Mouse (Mus musculus) C3H10T1/2 (cell line): ENCODE results near the gene Ccdc107. TPM values are rescaled to one million over a fixed set of nuclear protein-coding genes. Genes with fewer than 3 reads are reported as not detected.

Experiments
- polyA plus RNA-seq, 2 experiments: library from polyadenylated mRNA; unstranded; fragments of >200 nt; fragmentation: generic; extraction: Trizol; gene quantifications; one replicate each; pipeline ENCODE4 v1.2.1; 2012; ENCODE audit warnings: missing spikeins in 2 of 2

Gene Ccdc107
- polyA plus RNA-seq: 100 to 1,000 TPM; 103 to 155 TPM

DNA sequence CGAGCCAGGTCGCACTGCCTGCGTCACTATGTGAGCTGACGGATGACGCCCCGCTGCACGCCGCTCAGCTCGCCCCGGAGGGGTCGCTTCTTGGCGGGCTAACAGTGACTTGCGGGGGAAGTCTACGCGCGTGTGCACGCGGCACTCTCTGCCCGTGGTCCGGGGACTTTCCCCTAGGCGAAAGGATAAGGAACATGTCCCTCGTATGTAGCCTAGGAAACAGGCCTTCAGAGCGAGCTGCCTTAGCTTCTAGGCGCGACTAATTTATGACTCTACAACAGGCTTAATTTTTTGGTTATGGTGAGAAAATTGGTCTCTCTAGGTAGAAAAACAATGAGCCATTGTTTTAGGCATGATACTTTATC lies at the start of gene Ccdc107:
Gene Ccdc107 (plus strand): TSS at position 80 of the 365 bp plus-strand sequence.

DNA sequence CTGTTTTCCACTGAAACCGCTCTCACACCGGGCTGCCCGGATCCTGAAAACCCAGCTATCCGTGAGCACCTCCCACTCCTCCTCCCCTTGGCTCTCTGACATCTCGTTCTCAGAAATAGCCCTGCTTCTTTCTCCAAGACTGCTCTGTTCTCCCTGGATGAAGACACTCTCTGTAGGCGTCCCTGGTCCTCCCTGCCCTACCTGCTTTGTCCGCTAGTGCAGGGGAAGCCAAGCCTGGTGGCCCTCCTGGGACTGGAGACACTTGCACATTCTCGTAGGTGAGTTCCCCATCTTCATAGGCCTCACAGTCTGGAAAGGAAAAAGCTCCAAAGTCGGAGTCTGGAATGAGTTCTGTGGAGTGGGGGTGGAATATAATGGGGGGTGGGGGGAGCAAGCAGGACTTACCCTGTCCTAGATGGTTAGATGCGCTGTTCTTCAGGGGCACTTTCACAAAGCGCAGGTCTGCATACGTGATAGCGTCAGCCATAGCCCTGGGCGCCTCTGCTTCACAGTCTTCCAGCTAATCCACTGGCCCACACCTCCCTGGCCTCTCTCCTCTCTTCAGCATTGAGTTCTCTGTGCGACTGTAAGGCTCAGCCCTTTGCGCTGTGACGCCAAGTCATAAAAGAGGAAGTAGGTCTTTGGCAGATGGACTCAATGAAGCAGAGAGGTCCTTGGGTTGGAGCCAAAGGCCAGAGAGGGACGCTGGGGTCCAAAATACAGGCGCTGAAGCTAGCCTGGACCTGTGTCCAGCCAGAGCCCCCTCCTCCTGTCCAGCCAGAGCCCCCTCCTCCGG lies 38.5 kb upstream of the Ccdc107 start, which contains the start of gene Cd72:
Gene Cd72 (minus strand): TSS at position 588 of the 796 bp plus-strand sequence.

DNA sequence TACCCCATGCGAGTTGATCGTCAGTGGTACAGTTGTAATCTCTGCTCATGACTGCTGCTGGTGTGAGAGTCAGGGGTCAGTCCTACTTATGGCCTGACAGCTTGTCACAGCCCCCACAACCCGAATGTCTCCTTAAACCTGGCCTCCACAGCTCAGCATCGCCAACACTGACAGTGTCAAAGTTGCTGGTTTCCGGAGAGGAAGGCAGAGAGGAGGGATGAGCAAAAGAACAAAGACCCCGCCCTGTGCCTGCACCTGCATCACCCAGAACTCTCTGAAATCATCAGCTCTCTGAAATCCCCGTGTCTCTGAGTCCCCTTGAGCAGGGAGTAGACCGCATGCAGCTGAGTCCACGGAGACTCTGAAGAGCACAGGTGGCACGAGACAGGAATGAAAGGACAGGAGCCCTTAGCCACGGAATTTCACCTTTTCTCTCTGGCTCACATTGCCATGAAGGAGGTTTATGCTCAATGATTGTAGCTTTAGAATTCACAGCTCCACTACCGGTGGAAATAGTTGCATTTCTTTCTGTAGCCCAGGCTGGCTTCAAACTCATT lies 9.1 kb upstream of the Ccdc107 start, which contains the start of gene Sit1:
Gene Sit1 (minus strand): TSS at position 200 of the 557 bp plus-strand sequence.

DNA sequence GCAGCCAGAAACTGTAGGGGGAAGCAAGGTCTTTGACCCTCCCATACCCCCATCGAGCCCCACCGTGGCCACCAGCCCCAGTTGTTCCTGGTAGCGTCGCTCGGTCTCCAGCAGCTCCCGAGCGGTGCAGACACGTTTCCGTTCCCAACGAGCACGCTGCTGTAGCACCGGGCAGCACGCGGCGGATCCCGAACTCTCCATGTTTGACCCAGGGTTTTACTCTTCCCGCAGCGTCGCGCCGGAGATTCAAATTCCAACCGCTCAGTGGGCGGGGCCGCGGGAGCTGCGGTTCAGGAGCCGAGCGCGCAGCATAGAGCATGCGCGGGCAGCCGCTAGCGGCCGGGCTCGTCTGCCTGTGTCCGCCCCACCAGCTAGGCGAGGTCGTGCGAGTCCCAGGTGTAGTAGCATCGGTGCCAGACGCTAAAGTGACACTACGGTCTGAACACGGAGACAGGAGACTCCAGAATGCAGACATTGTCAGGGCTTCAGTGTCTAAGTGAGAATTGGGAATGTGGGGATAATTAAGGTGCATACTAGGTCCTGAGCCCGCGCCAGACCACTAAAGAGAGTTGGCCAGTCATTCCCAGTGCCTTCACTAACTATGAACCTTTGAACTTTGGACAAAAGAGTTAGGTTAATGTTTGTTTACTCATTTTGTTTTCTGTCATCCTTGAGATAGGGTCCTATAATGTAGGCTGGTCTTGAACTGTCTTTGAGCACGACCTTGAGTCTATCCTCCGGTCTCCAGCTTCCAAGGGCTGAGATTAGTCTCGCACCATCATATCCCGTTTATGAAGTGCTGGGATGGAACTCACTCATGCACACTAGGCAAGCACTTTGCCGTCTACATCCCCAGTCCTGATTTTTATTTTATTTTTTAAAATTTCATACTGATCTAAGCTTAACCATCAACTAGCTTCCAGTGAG lies 7.0 kb downstream of the Ccdc107 start, which contains the start of gene Arhgef39:
Gene Arhgef39 (minus strand): TSS at position 289 of the 927 bp plus-strand sequence.

DNA sequence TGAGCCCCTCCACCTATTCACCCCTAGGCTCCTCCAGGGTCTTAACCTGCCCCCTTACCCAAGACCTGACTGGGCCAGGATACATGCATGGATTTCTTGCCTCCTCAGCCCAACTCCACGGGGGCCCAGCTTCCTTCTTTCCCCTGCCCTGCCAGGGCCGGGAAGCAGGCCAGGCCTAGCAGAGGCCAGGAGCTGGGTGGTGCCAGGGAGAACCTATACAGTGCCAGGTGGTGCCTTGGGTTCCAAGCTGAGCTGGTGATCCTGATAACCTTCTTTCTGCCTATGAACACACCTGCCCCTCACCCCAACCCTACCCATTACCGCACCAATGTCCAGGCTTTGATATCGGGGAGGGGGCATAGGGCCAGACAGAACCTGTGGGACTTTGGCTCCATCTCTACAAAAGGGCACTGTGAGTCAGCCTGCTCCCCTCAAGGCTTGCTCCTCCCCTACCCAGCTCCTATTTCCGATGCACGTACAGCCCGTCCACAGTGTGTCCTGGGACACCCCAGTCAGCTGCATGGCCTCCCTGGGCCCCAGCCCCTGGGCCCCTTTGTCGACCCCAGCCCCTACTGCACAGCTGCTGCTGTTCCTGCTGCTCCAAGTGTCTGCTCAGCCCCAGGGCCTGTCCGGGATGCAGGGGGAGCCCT lies 14.0 kb downstream of the Ccdc107 start, which contains the start of gene Car9:
Gene Car9 (plus strand): TSS at position 431 of the 650 bp plus-strand sequence.

Other genes starting within 250 kb of the Ccdc107 start
- gene Atp8b5, start 225.7 kb upstream of the Ccdc107 start, polyA plus RNA-seq: under 1 TPM; 0.02 to 0.24 TPM
- gene Rusc2, start 110.9 kb upstream of the Ccdc107 start, polyA plus RNA-seq: 10 to 100 TPM in 1 of 2 experiments, 1 to 10 TPM in 1; 5.0 to 18.4 TPM
- gene Fam166b, start 63.8 kb upstream of the Ccdc107 start, polyA plus RNA-seq: under 1 TPM in 1 of 2 experiments, not detected in 1; 0.12 TPM
- 10 to 100 TPM; 25.8 to 40.4 TPM for gene Tesk1, start 51.0 kb upstream of the Ccdc107 start, polyA plus RNA-seq
- gene Cd72, start 38.3 kb upstream of the Ccdc107 start, polyA plus RNA-seq: 1 to 10 TPM in 1 of 2 experiments, under 1 TPM in 1; 0.41 to 1.7 TPM
- not detected for gene Sit1, start 9.2 kb upstream of the Ccdc107 start, polyA plus RNA-seq
- 10 to 100 TPM in 1 of 2 experiments, 1 to 10 TPM in 1; 7.5 to 26.7 TPM for gene Arhgef39, start 6.8 kb downstream of the Ccdc107 start, polyA plus RNA-seq
- 10 to 100 TPM in 1 of 2 experiments, under 1 TPM in 1; 0.13 to 14.9 TPM for gene Car9, start 14.1 kb downstream of the Ccdc107 start, polyA plus RNA-seq
- 100 to 1,000 TPM; 317 to 365 TPM for gene Tpm2, start 30.9 kb downstream of the Ccdc107 start, polyA plus RNA-seq
- gene Creb3, start 69.4 kb downstream of the Ccdc107 start, polyA plus RNA-seq: 10 to 100 TPM; 42.0 to 72.5 TPM
- gene Tln1, start 69.8 kb downstream of the Ccdc107 start, polyA plus RNA-seq: 100 to 1,000 TPM in 1 of 2 experiments, 10 to 100 TPM in 1; 65.6 to 138 TPM
- gene Rgp1, start 85.8 kb downstream of the Ccdc107 start, polyA plus RNA-seq: 10 to 100 TPM in 1 of 2 experiments, 1 to 10 TPM in 1; 8.5 to 22.7 TPM
- gene Gba2, start 86.0 kb downstream of the Ccdc107 start, polyA plus RNA-seq: 10 to 100 TPM in 1 of 2 experiments, 1 to 10 TPM in 1; 2.0 to 10.2 TPM
- under 1 TPM in 1 of 2 experiments, not detected in 1; 0.09 TPM for gene Msmp, start 91.6 kb downstream of the Ccdc107 start, polyA plus RNA-seq
- 10 to 100 TPM in 1 of 2 experiments, 1 to 10 TPM in 1; 5.4 to 63.4 TPM for gene Npr2, start 139.0 kb downstream of the Ccdc107 start, polyA plus RNA-seq
- under 1 TPM; 0.02 to 0.26 TPM for gene Spag8, start 160.7 kb downstream of the Ccdc107 start, polyA plus RNA-seq
- gene Hint2, start 163.6 kb downstream of the Ccdc107 start, polyA plus RNA-seq: 100 to 1,000 TPM in 1 of 2 experiments, 10 to 100 TPM in 1; 99.0 to 148 TPM
- 1 to 10 TPM in 1 of 2 experiments, under 1 TPM in 1; 0.16 to 3.7 TPM for gene Tmem8b, start 176.1 kb downstream of the Ccdc107 start, polyA plus RNA-seq
- gene Fam221b, start 176.2 kb downstream of the Ccdc107 start, polyA plus RNA-seq: 1 to 10 TPM; 3.9 to 6.0 TPM
- under 1 TPM in 1 of 2 experiments, not detected in 1; 0.01 TPM for gene Olfr70, start 207.9 kb downstream of the Ccdc107 start, polyA plus RNA-seq
- gene Olfr71, start 217.4 kb downstream of the Ccdc107 start, polyA plus RNA-seq: not detected
- gene Hrct1, start 234.3 kb downstream of the Ccdc107 start, polyA plus RNA-seq: 1 to 10 TPM; 2.0 to 2.5 TPM
- gene Spaar, start 237.1 kb downstream of the Ccdc107 start, polyA plus RNA-seq: under 1 TPM; 0.01 to 0.02 TPM